Mouse (Mus musculus): ENCODE data around the gene 1190005I06Rik.

DNA sequence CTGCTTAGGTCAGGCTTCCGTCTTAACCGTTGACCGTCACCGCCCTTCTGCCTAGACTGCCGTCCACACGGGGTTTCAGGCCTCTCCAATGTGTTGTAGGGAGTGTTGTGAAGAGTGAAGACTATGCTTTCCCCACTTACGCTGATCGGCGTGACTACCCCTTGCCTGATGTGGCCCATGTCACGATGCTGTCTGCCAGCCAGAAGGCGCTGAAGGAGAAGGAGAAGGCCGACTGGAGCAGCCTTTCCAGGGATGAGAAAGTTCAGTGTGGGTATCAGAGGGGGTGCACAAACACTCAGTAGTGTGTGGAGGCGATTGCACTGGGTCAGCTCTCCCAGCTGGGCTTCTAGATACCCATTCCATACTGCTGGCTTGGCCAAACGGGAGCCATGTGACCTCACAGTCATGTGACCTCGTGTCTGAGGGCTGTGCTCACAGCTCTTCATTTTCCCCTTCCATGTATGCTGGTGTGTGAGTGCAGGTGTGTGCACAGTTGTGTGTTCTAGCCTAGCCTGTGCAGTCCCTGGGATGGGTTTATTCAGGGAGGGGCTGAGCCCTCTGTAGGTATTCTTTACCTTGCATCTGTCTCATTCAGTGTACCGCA, 25.3 kb upstream of the 1190005I06Rik start:
- TF ChIP-seq CTCF (IDR thresholded peaks at IDR 0.05; ENCODE audit: low read depth) (no peak), EP300 (IDR thresholded peaks at IDR 0.05; ENCODE audit: low read depth) (no peak)

Measured in liver, embryonic 14.5 days (tissue).